Mouse (Mus musculus): ENCODE measurements around the gene Mrpl2.

- TF ChIP-seq POLR2A (IDR thresholded peaks at IDR 0.05; ENCODE audit: insufficient read depth, low read depth, low read length) (no peak), CTCF (IDR thresholded peaks at IDR 0.05; ENCODE audit: insufficient read depth, low read depth, low read length) (no peak)
Observed at GRCm38 (mm10) chr17:46690665-46691064, 44.6 kb downstream of the Mrpl2 start.
